Mouse (Mus musculus) A20 (cell line): ENCODE results near the gene Pus1.

Experiments used
- DNase-seq: peaks from one replicate; pipeline ENCODE4 v3.0.0-alpha.2; 2011; ENCODE audit warnings: low read depth, low spot score

The Pus1 gene

GRCm38 (mm10) chr5:110779998-110780760, at the start of gene Pus1:
TSS of gene Pus1 (minus strand) at chr5:110780659.
- peak; percentile 88 for DNase-seq

GRCm38 (mm10) chr5:110827576-110827975, 47.1 kb upstream of the Pus1 start:
- no peak for DNase-seq

GRCm38 (mm10) chr5:110826781-110827495, 46.5 kb upstream of the Pus1 start:
- DNase-seq = no peak

GRCm38 (mm10) chr5:110824421-110824820, 44.0 kb upstream of the Pus1 start:
- no peak for DNase-seq

GRCm38 (mm10) chr5:110809667-110810325, 29.3 kb upstream of the Pus1 start, which contains the start of gene Ulk1:
TSS of gene Ulk1 (minus strand) at chr5:110810097.
- peak; percentile 99 for DNase-seq

GRCm38 (mm10) chr5:110808821-110809666, 28.6 kb upstream of the Pus1 start:
- DNase-seq = peak; percentile 62

- peak; percentile 89 for DNase-seq
Observed at GRCm38 (mm10) chr5:110808061-110808631, 27.7 kb upstream of the Pus1 start.

GRCm38 (mm10) chr5:110807453-110807852, 27.0 kb upstream of the Pus1 start:
- no peak for DNase-seq

- DNase-seq = no peak
Observed at GRCm38 (mm10) chr5:110806676-110807075, 26.2 kb upstream of the Pus1 start.

- DNase-seq = no peak
Observed at GRCm38 (mm10) chr5:110806154-110806553, 25.7 kb upstream of the Pus1 start.

GRCm38 (mm10) chr5:110804012-110804743, 23.7 kb upstream of the Pus1 start:
- no peak for DNase-seq

GRCm38 (mm10) chr5:110802809-110803208, 22.4 kb upstream of the Pus1 start:
- no peak for DNase-seq

GRCm38 (mm10) chr5:110802186-110802585, 21.7 kb upstream of the Pus1 start:
- DNase-seq = no peak

- DNase-seq = peak; percentile 41
Observed at GRCm38 (mm10) chr5:110801036-110801624, 20.7 kb upstream of the Pus1 start.

GRCm38 (mm10) chr5:110797696-110798095, 17.2 kb upstream of the Pus1 start:
- DNase-seq = peak; percentile 54

GRCm38 (mm10) chr5:110794363-110794762, 13.9 kb upstream of the Pus1 start:
- no peak for DNase-seq

- DNase-seq = peak; percentile 58
Observed at GRCm38 (mm10) chr5:110788684-110789083, 8.2 kb upstream of the Pus1 start.

GRCm38 (mm10) chr5:110786081-110786835, 5.8 kb upstream of the Pus1 start:
- no peak for DNase-seq

- DNase-seq = no peak
Observed at GRCm38 (mm10) chr5:110783150-110783549, 2.7 kb upstream of the Pus1 start.
